Mouse (Mus musculus): ENCODE results near the gene Tnfrsf1a. TPM values are rescaled to one million over a fixed set of nuclear protein-coding genes. Genes with fewer than 3 reads are reported as not detected.

Gene Tnfrsf1a
- polyA plus RNA-seq, 1 experiment from 2014 or later: 75.3 TPM

- no peak for TF ChIP-seq EP300 (optimal IDR thresholded peaks at IDR 0.05)
- TF ChIP-seq CTCF (IDR thresholded peaks at IDR 0.05; ENCODE audit: low read depth): no peak
- WGBS: 53% methylated on average over 5 of the region's 5 CpGs
These were observed 8.9 kb upstream of the Tnfrsf1a start for GRCm38 (mm10) chr6:125340244-125340643.

GRCm38 (mm10) chr6:125342198-125342597, 7.0 kb upstream of the Tnfrsf1a start:
- Histone ChIP-seq H3K4me3 (ENCODE audit: low read depth, low read length) (no peak overlapping the region), H3K27ac (replicated peaks) (no peak overlapping the region), H3K27me3 (ENCODE audit: control insufficient read depth, insufficient read depth, low read length) (no peaks in the 10 kb centered on the region), H3K4me1 (replicated peaks; ENCODE audit: control insufficient read depth, insufficient read depth) (peaks cover 5% of the 10 kb centered on the region; the same call in 1 of the 2 replicates), H3K9me3 (ENCODE audit: control insufficient read depth, low read length) (no peaks in the 10 kb centered on the region), H3K36me3 (ENCODE audit: control insufficient read depth, insufficient read depth, low read length) (no peaks in the 10 kb centered on the region), H3K4me2 (replicated peaks; ENCODE audit: low read depth) (no peak overlapping the region), H3K9ac (ENCODE audit: low read length) (no peak overlapping the region)
- 65% methylated on average over 3 of the region's 3 CpGs for WGBS
- TF ChIP-seq EP300 (optimal IDR thresholded peaks at IDR 0.05) (no peak), CTCF (IDR thresholded peaks at IDR 0.05; ENCODE audit: low read depth) (no peak)
- ATAC-seq (ENCODE audit: low FRiP score, low TSS enrichment) (no peak), DNase-seq (ENCODE audit: low spot score) (no peak)

More at GRCm38 (mm10) chr6:125340244-125340643, 8.9 kb upstream of the Tnfrsf1a start:
- ATAC-seq (ENCODE audit: low FRiP score, low TSS enrichment) (peak; percentile 6; the same call in 1 of the 2 replicates), DNase-seq (ENCODE audit: low spot score) (no peak)
- H3K9ac ChIP-seq (ENCODE audit: low read length): no peak overlapping the region
- H3K4me2 ChIP-seq (replicated peaks; ENCODE audit: low read depth): no peak overlapping the region
- peak overlapping the region; percentile 78 for H3K27ac ChIP-seq (replicated peaks)
- H3K36me3 ChIP-seq (ENCODE audit: control insufficient read depth, insufficient read depth, low read length): no peaks in the 10 kb centered on the region
- no peaks in the 10 kb centered on the region for H3K27me3 ChIP-seq (ENCODE audit: control insufficient read depth, insufficient read depth, low read length)
- no peaks in the 10 kb centered on the region for H3K9me3 ChIP-seq (ENCODE audit: control insufficient read depth, low read length)
- peaks cover 5% of the 10 kb centered on the region; the same call in 1 of the 2 replicates for H3K4me1 ChIP-seq (replicated peaks; ENCODE audit: control insufficient read depth, insufficient read depth)
- no peak overlapping the region for H3K4me3 ChIP-seq (ENCODE audit: low read depth, low read length)

- TF ChIP-seq CTCF (IDR thresholded peaks at IDR 0.05; ENCODE audit: low read depth) (no peak), EP300 (optimal IDR thresholded peaks at IDR 0.05) (no peak)
- DNase-seq (ENCODE audit: low spot score): no peak
- Histone ChIP-seq H3K4me3 (ENCODE audit: low read depth, low read length) (no peak overlapping the region), H3K27ac (replicated peaks) (peak overlapping the region; percentile 61), H3K4me1 (replicated peaks; ENCODE audit: control insufficient read depth, insufficient read depth) (peaks cover 10% of the 10 kb centered on the region), H3K4me2 (replicated peaks; ENCODE audit: low read depth) (peak overlapping the region; percentile 2; the same call in 1 of the 2 replicates), H3K9ac (ENCODE audit: low read length) (peak overlapping the region; percentile 28), H3K27me3 (ENCODE audit: control insufficient read depth, insufficient read depth, low read length) (no peaks in the 10 kb centered on the region), H3K9me3 (ENCODE audit: control insufficient read depth, low read length) (no peaks in the 10 kb centered on the region), H3K36me3 (ENCODE audit: control insufficient read depth, insufficient read depth, low read length) (no peaks in the 10 kb centered on the region)
- WGBS: 13% methylated on average over 8 of the region's 8 CpGs
- peak; percentile 22; the same call in 1 of the 2 replicates for ATAC-seq (ENCODE audit: low FRiP score, low TSS enrichment)
These were observed 5.1 kb upstream of the Tnfrsf1a start for GRCm38 (mm10) chr6:125344084-125344483.

- H3K9ac ChIP-seq (ENCODE audit: low read length): no peak overlapping the region
These were observed 4.3 kb upstream of the Tnfrsf1a start for GRCm38 (mm10) chr6:125344866-125345265.

GRCm38 (mm10) chr6:125345625-125346024, 3.5 kb upstream of the Tnfrsf1a start:
- Histone ChIP-seq H3K27ac (replicated peaks) (peak overlapping the region; percentile 8; the same call in 1 of the 2 replicates), H3K9me3 (ENCODE audit: control insufficient read depth, low read length) (no peaks in the 10 kb centered on the region), H3K36me3 (ENCODE audit: control insufficient read depth, insufficient read depth, low read length) (no peaks in the 10 kb centered on the region), H3K4me1 (replicated peaks; ENCODE audit: control insufficient read depth, insufficient read depth) (peaks cover 10% of the 10 kb centered on the region), H3K27me3 (ENCODE audit: control insufficient read depth, insufficient read depth, low read length) (no peaks in the 10 kb centered on the region), H3K4me3 (ENCODE audit: low read depth, low read length) (no peak overlapping the region), H3K9ac (ENCODE audit: low read length) (no peak overlapping the region), H3K4me2 (replicated peaks; ENCODE audit: low read depth) (no peak overlapping the region)
- DNase-seq (ENCODE audit: low spot score) (no peak), ATAC-seq (ENCODE audit: low FRiP score, low TSS enrichment) (0 out of 2 replicates have a peak, but pooled peaks have one; percentile 19)
- WGBS: 70% methylated on average over 1 of the region's 1 CpGs
- TF ChIP-seq EP300 (optimal IDR thresholded peaks at IDR 0.05) (no peak), CTCF (IDR thresholded peaks at IDR 0.05; ENCODE audit: low read depth) (no peak)

More at GRCm38 (mm10) chr6:125344866-125345265, 4.3 kb upstream of the Tnfrsf1a start:
- ATAC-seq (ENCODE audit: low FRiP score, low TSS enrichment) (no peak), DNase-seq (ENCODE audit: low spot score) (no peak)
- Histone ChIP-seq H3K27me3 (ENCODE audit: control insufficient read depth, insufficient read depth, low read length) (no peaks in the 10 kb centered on the region), H3K4me2 (replicated peaks; ENCODE audit: low read depth) (no peak overlapping the region), H3K4me3 (ENCODE audit: low read depth, low read length) (no peak overlapping the region), H3K27ac (replicated peaks) (peak overlapping the region; percentile 61), H3K9me3 (ENCODE audit: control insufficient read depth, low read length) (no peaks in the 10 kb centered on the region), H3K36me3 (ENCODE audit: control insufficient read depth, insufficient read depth, low read length) (no peaks in the 10 kb centered on the region), H3K4me1 (replicated peaks; ENCODE audit: control insufficient read depth, insufficient read depth) (peaks cover 10% of the 10 kb centered on the region)
- TF ChIP-seq EP300 (optimal IDR thresholded peaks at IDR 0.05) (no peak), CTCF (IDR thresholded peaks at IDR 0.05; ENCODE audit: low read depth) (no peak)
- WGBS: 51% methylated on average over 4 of the region's 4 CpGs

GRCm38 (mm10) chr6:125346029-125346428, 3.1 kb upstream of the Tnfrsf1a start:
- H3K4me1 ChIP-seq (replicated peaks; ENCODE audit: control insufficient read depth, insufficient read depth): peaks cover 10% of the 10 kb centered on the region
- ATAC-seq (ENCODE audit: low FRiP score, low TSS enrichment) (no peak), DNase-seq (ENCODE audit: low spot score) (no peak)
- no peak overlapping the region for H3K4me3 ChIP-seq (ENCODE audit: low read depth, low read length)
- no peaks in the 10 kb centered on the region for H3K27me3 ChIP-seq (ENCODE audit: control insufficient read depth, insufficient read depth, low read length)
- TF ChIP-seq EP300 (optimal IDR thresholded peaks at IDR 0.05) (no peak), CTCF (IDR thresholded peaks at IDR 0.05; ENCODE audit: low read depth) (no peak)
- peak overlapping the region; percentile 8; the same call in 1 of the 2 replicates for H3K27ac ChIP-seq (replicated peaks)
- H3K9me3 ChIP-seq (ENCODE audit: control insufficient read depth, low read length): no peaks in the 10 kb centered on the region
- H3K36me3 ChIP-seq (ENCODE audit: control insufficient read depth, insufficient read depth, low read length): no peaks in the 10 kb centered on the region
- no peak overlapping the region for H3K4me2 ChIP-seq (replicated peaks; ENCODE audit: low read depth)
- no peak overlapping the region for H3K9ac ChIP-seq (ENCODE audit: low read length)
- WGBS: 54% methylated on average over 2 of the region's 2 CpGs

Measured in stomach, postnatal 0 days (tissue).